Mouse (Mus musculus) heart, embryonic 13.5 days (tissue): ENCODE measurements at regions not wholly inside any gene's neighbourhood (a gene's known extent, or its start where the extent isn't known, plus 50 kb on each side); places are given as distances from the start of the nearest gene placed in this dataset.
"Not testable (repeated sequence)": the region's sequence is repeated elsewhere in the genome, so short reads cannot be mapped to it uniquely, and the experiment has no call there.

ENCODE experiments used
- ATAC-seq: fragments of 200-750 bp; cut with Nextera tagmentation; 2 replicates; pipeline ENCODE4 v1.8.0; 2017; ENCODE audit warnings: moderate TSS enrichment; ENCODE audit not compliant: insufficient number of reproducible peaks, low FRiP score, low TSS enrichment; ENCODE audit errors: extremely low read depth
- H3K27ac ChIP-seq: fragments of 300-500 bp; sonication (generic); replicated peaks from 2 replicates; pipeline ENCODE4 v1.5.1; 2015; ENCODE audit warnings: moderate library complexity, mild to moderate bottlenecking, inconsistent platforms
- H3K27me3 ChIP-seq: fragments of 300-500 bp; sonication (generic); replicated peaks from 2 replicates; pipeline ENCODE4 v1.6.1; 2015; ENCODE audit warnings: mild to moderate bottlenecking, inconsistent platforms
- H3K36me3 ChIP-seq: fragments of 300-500 bp; sonication (generic); 2 replicates; pipeline ENCODE4 v1.6.1; 2015; ENCODE audit warnings: mild to moderate bottlenecking, inconsistent platforms
- H3K4me1 ChIP-seq: fragments of 300-500 bp; sonication (generic); 2 replicates; pipeline ENCODE4 v1.6.1; 2015; ENCODE audit warnings: inconsistent platforms
- H3K4me2 ChIP-seq: fragments of 300-500 bp; sonication (generic); 2 replicates; pipeline ENCODE4 v1.6.1; 2015; ENCODE audit warnings: inconsistent platforms, mild to moderate bottlenecking, moderate library complexity
- H3K4me3 ChIP-seq: fragments of 300-500 bp; sonication (generic); 2 replicates; pipeline ENCODE4 v1.5.1; 2015; ENCODE audit warnings: moderate library complexity, mild to moderate bottlenecking, inconsistent platforms
- H3K9ac ChIP-seq: fragments of 300-500 bp; sonication (generic); 2 replicates; pipeline ENCODE4 v1.6.1; 2015; ENCODE audit warnings: inconsistent platforms, mild to moderate bottlenecking, moderate library complexity
- H3K9me3 ChIP-seq: fragments of 300-500 bp; sonication (generic); 2 replicates; pipeline ENCODE4 v1.6.1; 2016; ENCODE audit warnings: inconsistent platforms
- WGBS: fragments of 180-500 bp; shearing (Covaris S2); methylation state at CpG from one replicate; pipeline ENCODE4 v1.1.7; 2015; ENCODE audit warnings: mixed read lengths; 5-methylcytosine and 5-hydroxymethylcytosine counted together

- Histone ChIP-seq H3K9me3 (no peaks in the 10 kb centered on the region; the same call in 1 of the 2 replicates), H3K4me2 (no peak overlapping the region), H3K27me3 (no peaks in the 10 kb centered on the region), H3K27ac (no peak overlapping the region), H3K4me3 (no peak overlapping the region), H3K4me1 (no peaks in the 10 kb centered on the region), H3K9ac (no peak overlapping the region), H3K36me3 (no peaks in the 10 kb centered on the region)
- ATAC-seq, result no peak
Measured at GRCm38 (mm10) chr1:164744955-164745608, 51.4 kb upstream of the Dpt start.

GRCm38 (mm10) chr1:164744499-164744898 lies 51.9 kb upstream of the Dpt start:
- H3K27me3 ChIP-seq, result no peaks in the 10 kb centered on the region
- ATAC-seq, result no peak
- H3K27ac ChIP-seq, result no peak overlapping the region
- no peaks in the 10 kb centered on the region for H3K4me1 ChIP-seq
- no peak overlapping the region for H3K4me3 ChIP-seq
- no peak overlapping the region for H3K9ac ChIP-seq
- no peaks in the 10 kb centered on the region; the same call in 1 of the 2 replicates for H3K9me3 ChIP-seq
- 67% methylated on average over 3 of the region's 3 CpGs for WGBS
- H3K36me3 ChIP-seq, result no peaks in the 10 kb centered on the region
- no peak overlapping the region for H3K4me2 ChIP-seq

- H3K9me3 ChIP-seq, ATAC-seq: not testable (repeated sequence)
- WGBS, result 88% methylated on average over 8 of the region's 9 CpGs
Measured at GRCm38 (mm10) chr1:164742897-164743296, 53.5 kb upstream of the Dpt start.

GRCm38 (mm10) chr1:164735646-164736045 lies 60.8 kb upstream of the Dpt start:
- no peaks in the 10 kb centered on the region for H3K27me3 ChIP-seq
- no peaks in the 10 kb centered on the region for H3K36me3 ChIP-seq
- no peak overlapping the region for H3K4me2 ChIP-seq
- no peak for ATAC-seq
- H3K9me3 ChIP-seq, result no peaks in the 10 kb centered on the region
- peaks cover 3% of the 10 kb centered on the region; the same call in 1 of the 2 replicates for H3K4me1 ChIP-seq
- 67% methylated on average over 1 of the region's 1 CpGs for WGBS
- no peak overlapping the region for H3K27ac ChIP-seq
- H3K9ac ChIP-seq, result no peak overlapping the region
- H3K4me3 ChIP-seq, result no peak overlapping the region

More at GRCm38 (mm10) chr1:164742897-164743296, 53.5 kb upstream of the Dpt start:
- H3K36me3 ChIP-seq, H3K27me3 ChIP-seq, H3K27ac ChIP-seq, H3K4me1 ChIP-seq, H3K9ac ChIP-seq, H3K4me3 ChIP-seq, H3K4me2 ChIP-seq: not testable (repeated sequence)

- Histone ChIP-seq H3K4me2 (no peak overlapping the region), H3K27ac (no peak overlapping the region), H3K4me3 (no peak overlapping the region), H3K9me3 (no peaks in the 10 kb centered on the region), H3K9ac (no peak overlapping the region), H3K4me1 (peaks cover 3% of the 10 kb centered on the region; the same call in 1 of the 2 replicates), H3K36me3 (no peaks in the 10 kb centered on the region), H3K27me3 (no peaks in the 10 kb centered on the region)
- 41% methylated on average over 3 of the region's 3 CpGs for WGBS
- ATAC-seq, result no peak
Measured at GRCm38 (mm10) chr1:164733741-164734140, 62.7 kb upstream of the Dpt start.

GRCm38 (mm10) chr1:164722054-164722453 lies 74.4 kb upstream of the Dpt start:
- 9% methylated on average over 1 of the region's 1 CpGs for WGBS

GRCm38 (mm10) chr1:164714905-164715304 lies 81.5 kb upstream of the Dpt start:
- Histone ChIP-seq H3K4me3 (no peak overlapping the region), H3K4me2 (no peak overlapping the region), H3K9ac (no peak overlapping the region), H3K4me1 (no peaks in the 10 kb centered on the region), H3K27ac (no peak overlapping the region), H3K36me3 (no peaks in the 10 kb centered on the region), H3K27me3 (no peaks in the 10 kb centered on the region), H3K9me3 (no peaks in the 10 kb centered on the region)
- 58% methylated on average over 2 of the region's 2 CpGs for WGBS
- ATAC-seq, result no peak

More at GRCm38 (mm10) chr1:164722054-164722453, 74.4 kb upstream of the Dpt start:
- Histone ChIP-seq H3K36me3 (no peaks in the 10 kb centered on the region), H3K9me3 (no peaks in the 10 kb centered on the region), H3K4me1 (peaks cover 5% of the 10 kb centered on the region; the same call in 1 of the 2 replicates), H3K9ac (no peak overlapping the region), H3K27me3 (no peaks in the 10 kb centered on the region), H3K4me3 (no peak overlapping the region), H3K4me2 (no peak overlapping the region), H3K27ac (no peak overlapping the region)
- ATAC-seq, result no peak

GRCm38 (mm10) chr1:164713798-164714551 lies 82.5 kb upstream of the Dpt start:
- Histone ChIP-seq H3K36me3 (no peaks in the 10 kb centered on the region), H3K4me2 (no peak overlapping the region), H3K9me3 (no peaks in the 10 kb centered on the region), H3K4me3 (no peak overlapping the region), H3K27me3 (no peaks in the 10 kb centered on the region), H3K9ac (no peak overlapping the region), H3K27ac (no peak overlapping the region), H3K4me1 (no peaks in the 10 kb centered on the region)
- WGBS, result 59% methylated on average over 4 of the region's 4 CpGs
- ATAC-seq, result no peak

- Histone ChIP-seq H3K36me3 (no peaks in the 10 kb centered on the region), H3K4me1 (no peaks in the 10 kb centered on the region), H3K27me3 (no peaks in the 10 kb centered on the region), H3K27ac (no peak overlapping the region), H3K4me3 (no peak overlapping the region), H3K9ac (no peak overlapping the region), H3K9me3 (peaks cover 2% of the 10 kb centered on the region; the same call in 1 of the 2 replicates), H3K4me2 (no peak overlapping the region)
- WGBS, result 65% methylated on average over 3 of the region's 3 CpGs
- no peak for ATAC-seq
Measured at GRCm38 (mm10) chr1:164712514-164712913, 83.9 kb upstream of the Dpt start.

- 65% methylated on average over 11 of the region's 11 CpGs for WGBS
- H3K4me3 ChIP-seq, result no peak overlapping the region
- no peak overlapping the region for H3K4me2 ChIP-seq
- peaks cover 10% of the 10 kb centered on the region; the same call in 1 of the 2 replicates for H3K9me3 ChIP-seq
- 0 out of 2 replicates have a peak, but pooled peaks cover 5% of the 10 kb centered on the region for H3K4me1 ChIP-seq
- no peak overlapping the region for H3K9ac ChIP-seq
- no peak for ATAC-seq
- no peak overlapping the region for H3K27ac ChIP-seq
- no peaks in the 10 kb centered on the region for H3K27me3 ChIP-seq
- H3K36me3 ChIP-seq, result no peaks in the 10 kb centered on the region
Measured at GRCm38 (mm10) chr1:164704397-164705091, 91.9 kb upstream of the Dpt start.

- Histone ChIP-seq H3K4me3 (no peak overlapping the region), H3K27me3 (no peaks in the 10 kb centered on the region), H3K9ac (no peak overlapping the region), H3K4me2 (no peak overlapping the region), H3K4me1 (0 out of 2 replicates have a peak, but pooled peaks cover 5% of the 10 kb centered on the region), H3K9me3 (peaks cover 10% of the 10 kb centered on the region; the same call in 1 of the 2 replicates), H3K27ac (no peak overlapping the region), H3K36me3 (no peaks in the 10 kb centered on the region)
- 58% methylated on average over 4 of the region's 4 CpGs for WGBS
- ATAC-seq, result no peak
Measured at GRCm38 (mm10) chr1:164703560-164704131, 92.8 kb upstream of the Dpt start.
